Mouse (Mus musculus) ES-E14 (cell line): Measurements from ENCODE around the gene Gpx4. TPM values are rescaled to one million over a fixed set of nuclear protein-coding genes. Genes with fewer than 3 reads are reported as not detected.
A peak's percentile ranks its signal among the peaks of the same experiment; 100 is the strongest.

Experiments used
- DNase-seq: peaks from one replicate; pipeline ENCODE4 v3.0.0-alpha.2; 2013; ENCODE audit warnings: low read depth, low spot score
- H3K27ac ChIP-seq: 2 replicates; pipeline ENCODE4 v1.5.1; 2012; ENCODE audit warnings: low read depth, mild to moderate bottlenecking, low read length, moderate library complexity, mixed read lengths; ENCODE audit not compliant: poor library complexity, insufficient read depth, severe bottlenecking
- H3K36me3 ChIP-seq: 2 replicates; pipeline ENCODE4 v1.6.1; 2012; ENCODE audit warnings: mild to moderate bottlenecking, low read length, moderate library complexity, mixed read lengths; ENCODE audit not compliant: control insufficient read depth, poor library complexity, insufficient read depth, severe bottlenecking
- H3K4me1 ChIP-seq, 2 experiments: fragments of 150-350 bp in 1 of 2; sonication (generic) in 1 of 2; 2 replicates each; pipeline ENCODE4 v1.6.1; 2012; ENCODE audit warnings: low read length in 2 of 2, mild to moderate bottlenecking in 1 of 2, mixed read lengths in 1 of 2; ENCODE audit not compliant: control insufficient read depth in 2 of 2, insufficient read depth in 2 of 2, poor library complexity in 1 of 2
- H3K4me3 ChIP-seq, 2 experiments: fragments of 150-350 bp in 1 of 2; sonication (generic) in 1 of 2; 2 replicates each; pipeline ENCODE4 v1.5.1; 2012; ENCODE audit warnings: low read length in 2 of 2, low read depth in 1 of 2, mild to moderate bottlenecking in 1 of 2, mixed read lengths in 1 of 2; ENCODE audit not compliant: insufficient read depth in 1 of 2, poor library complexity in 1 of 2, severe bottlenecking in 1 of 2
- H3K9ac ChIP-seq: 2 replicates; pipeline ENCODE4 v1.6.1; 2012; ENCODE audit warnings: low read depth, mild to moderate bottlenecking, low read length, mixed read lengths; ENCODE audit not compliant: poor library complexity, insufficient read depth, severe bottlenecking
- H3K9me3 ChIP-seq: fragments of 150-350 bp; sonication (generic); 2 replicates; pipeline ENCODE4 v1.6.1; 2012; ENCODE audit warnings: low read depth, mild to moderate bottlenecking, low read length; ENCODE audit not compliant: control insufficient read depth, insufficient read depth
- CHD2 ChIP-seq: IDR thresholded peaks from 2 replicates; pipeline ENCODE4 v1.6.1; 2014; ENCODE audit warnings: mild to moderate bottlenecking, low read depth, low read length, inconsistent platforms
- HCFC1 ChIP-seq: IDR thresholded peaks from 2 replicates; pipeline ENCODE4 v1.6.1; 2012; ENCODE audit warnings: low read length, inconsistent platforms, borderline replicate concordance; ENCODE audit not compliant: insufficient read depth
- MAFK ChIP-seq: IDR thresholded peaks from 2 replicates; pipeline ENCODE4 v1.6.1; 2014; ENCODE audit warnings: mild to moderate bottlenecking, low read depth, low read length, inconsistent platforms; ENCODE audit not compliant: insufficient read depth
- ZC3H11A ChIP-seq: IDR thresholded peaks from 2 replicates; pipeline ENCODE4 v1.6.1; 2012; ENCODE audit warnings: low read depth, mild to moderate bottlenecking, inconsistent platforms, low read length, borderline replicate concordance
- ZNF384 ChIP-seq: IDR thresholded peaks from 2 replicates; pipeline ENCODE4 v1.6.1; 2012; ENCODE audit warnings: low read depth, low read length, inconsistent platforms
- in situ Hi-C, 2 experiments: fragments of 600-800 bp; cut with MboI; formaldehyde crosslinking; loops; one replicate each; pipeline ENCODE4 v1.15.1; 2025; ENCODE audit warnings: low sequenced_read_pairs in 2 of 2, inconsistent platforms in 1 of 2; ENCODE audit not compliant: unreplicated experiment in 2 of 2
- total RNA-seq: library from RNA; depleted of rRNA; stranded (reverse); fragments of 300-350 nt; gene quantifications from 2 replicates; pipeline ENCODE4 v1.2.3, GENCODE M21; 2012

Gpx4 gene
- total RNA-seq, 1 experiment: 1,456 TPM

- Histone ChIP-seq H3K27ac (no peak overlapping the region), H3K4me3 (no peak overlapping the region), H3K4me1 (peaks cover 0 to 49% of the 10 kb centered on the region in 2 experiments; a peak in 3 of 4 replicates), H3K9ac (no peak overlapping the region), H3K9me3 (no peaks in the 10 kb centered on the region), H3K36me3 (peaks cover 3% of the 10 kb centered on the region; the same call in 1 of the 2 replicates)
- in situ Hi-C loops: no loop called here
- TF ChIP-seq MAFK (no peak), CHD2 (peak; percentile 59; the same call in 1 of the 2 replicates)
- DNase-seq: no peak
Measured at GRCm38 (mm10) chr10:80023758-80024157, 23.2 kb upstream of the Gpx4 start.

GRCm38 (mm10) chr10:80024229-80025043, 22.5 kb upstream of the Gpx4 start:
- H3K9me3 ChIP-seq: no peaks in the 10 kb centered on the region
- no peak for DNase-seq
- peak overlapping the region; percentile 59; the same call in 1 of the 2 replicates for H3K27ac ChIP-seq
- in situ Hi-C loops: no loop called here
- H3K4me1 ChIP-seq: peaks cover 0 to 52% of the 10 kb centered on the region in 2 experiments; a peak in 2 of 4 replicates
- no peak overlapping the region for H3K4me3 ChIP-seq
- H3K36me3 ChIP-seq: peaks cover 4% of the 10 kb centered on the region; the same call in 1 of the 2 replicates
- no peak for TF ChIP-seq MAFK
- no peak for TF ChIP-seq ZNF384
- TF ChIP-seq HCFC1: no peak
- no peak for TF ChIP-seq CHD2
- no peak for TF ChIP-seq ZC3H11A
- H3K9ac ChIP-seq: no peak overlapping the region

- no peak overlapping the region for H3K9ac ChIP-seq
- no peak for DNase-seq
- H3K36me3 ChIP-seq: peaks cover 4% of the 10 kb centered on the region; the same call in 1 of the 2 replicates
- H3K4me1 ChIP-seq: peaks cover 0 to 50% of the 10 kb centered on the region in 2 experiments; a peak in 2 of 4 replicates
- H3K27ac ChIP-seq: no peak overlapping the region
- TF ChIP-seq HCFC1 (no peak), ZNF384 (no peak), MAFK (no peak), ZC3H11A (no peak), CHD2 (no peak)
- H3K9me3 ChIP-seq: no peaks in the 10 kb centered on the region
- H3K4me3 ChIP-seq: no peak overlapping the region
- in situ Hi-C loops: no loop called here
Measured at GRCm38 (mm10) chr10:80025044-80025347, 22.0 kb upstream of the Gpx4 start.

GRCm38 (mm10) chr10:80025463-80025862, 21.5 kb upstream of the Gpx4 start:
- TF ChIP-seq CHD2 (no peak), ZC3H11A (no peak), MAFK (no peak), HCFC1 (no peak), ZNF384 (no peak)
- Histone ChIP-seq H3K4me3 (no peak overlapping the region), H3K36me3 (peaks cover 4% of the 10 kb centered on the region; the same call in 1 of the 2 replicates)

More at GRCm38 (mm10) chr10:80025463-80025862, 21.5 kb upstream of the Gpx4 start:
- in situ Hi-C loops: no loop called here
- Histone ChIP-seq H3K9me3 (no peaks in the 10 kb centered on the region), H3K9ac (no peak overlapping the region), H3K4me1 (peaks cover 0 to 47% of the 10 kb centered on the region in 2 experiments; a peak in 2 of 4 replicates), H3K27ac (no peak overlapping the region)
- DNase-seq: no peak
